Mouse (Mus musculus) liver, adult (tissue): ENCODE data around the gene St6galnac3.

ENCODE experiments used
- GATA4 ChIP-seq: IDR thresholded peaks from 2 replicates; pipeline ENCODE4 v1.6.1; 2014; ENCODE audit warnings: mild to moderate bottlenecking, low read length; ENCODE audit not compliant: insufficient replicate concordance

Gene St6galnac3

GRCm38 (mm10) chr3:153397726-153398125 lies 327.2 kb downstream of the St6galnac3 start:
- no peak for TF ChIP-seq GATA4

DNA sequence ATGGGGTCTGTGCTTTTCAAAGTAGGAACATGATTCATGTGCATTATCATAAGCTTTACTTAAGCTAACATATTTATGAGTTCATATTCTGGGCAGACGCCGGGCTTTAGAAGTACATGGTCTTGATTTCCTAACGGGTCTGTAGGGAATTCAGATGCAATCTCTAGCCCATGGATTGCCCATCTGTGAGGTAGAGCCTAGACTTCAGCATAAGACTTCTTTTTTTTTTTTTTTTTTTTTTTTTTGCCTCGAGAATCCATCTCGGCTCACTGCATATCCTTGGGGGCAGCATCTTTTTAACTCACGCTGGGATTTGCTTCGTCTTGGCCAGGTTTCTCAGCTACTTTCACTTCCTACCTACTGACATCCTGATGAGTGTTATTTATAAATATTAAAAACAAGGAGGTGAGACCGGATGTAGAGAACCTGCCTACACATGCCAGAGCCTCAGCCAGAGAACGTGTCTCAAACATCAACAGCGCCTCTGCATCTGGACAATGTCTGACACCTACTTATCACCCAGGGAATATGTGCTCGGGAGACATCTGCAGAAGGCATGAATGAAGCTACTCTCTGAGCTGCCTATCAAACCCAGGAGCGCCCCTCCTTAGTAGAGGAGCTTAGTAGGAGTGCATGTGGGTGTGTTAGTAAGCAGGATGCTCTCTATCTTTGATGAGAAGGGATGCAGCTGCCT lies 328.5 kb downstream of the St6galnac3 start:
- TF ChIP-seq GATA4: no peak

- no peak for TF ChIP-seq GATA4
Observed at GRCm38 (mm10) chr3:153395351-153395750, 329.6 kb downstream of the St6galnac3 start.

DNA sequence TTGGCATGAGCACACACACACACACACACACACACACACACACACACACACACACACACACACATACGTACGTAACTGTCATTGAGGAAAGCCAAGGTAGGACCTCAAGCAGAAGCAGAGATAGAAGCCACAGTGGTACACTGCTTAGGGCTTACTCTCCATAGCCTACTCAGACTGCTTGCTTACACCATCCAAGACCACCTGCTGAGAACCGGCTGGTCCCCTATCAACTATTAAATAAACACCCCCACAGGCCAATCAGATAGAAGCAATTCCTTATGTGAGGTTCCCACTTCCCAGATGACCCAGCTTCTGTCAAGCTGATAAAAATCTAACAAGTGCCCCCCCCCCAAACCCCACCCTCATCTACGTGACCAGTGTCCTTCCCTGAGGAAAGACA lies 330.2 kb downstream of the St6galnac3 start:
- no peak for TF ChIP-seq GATA4

DNA sequence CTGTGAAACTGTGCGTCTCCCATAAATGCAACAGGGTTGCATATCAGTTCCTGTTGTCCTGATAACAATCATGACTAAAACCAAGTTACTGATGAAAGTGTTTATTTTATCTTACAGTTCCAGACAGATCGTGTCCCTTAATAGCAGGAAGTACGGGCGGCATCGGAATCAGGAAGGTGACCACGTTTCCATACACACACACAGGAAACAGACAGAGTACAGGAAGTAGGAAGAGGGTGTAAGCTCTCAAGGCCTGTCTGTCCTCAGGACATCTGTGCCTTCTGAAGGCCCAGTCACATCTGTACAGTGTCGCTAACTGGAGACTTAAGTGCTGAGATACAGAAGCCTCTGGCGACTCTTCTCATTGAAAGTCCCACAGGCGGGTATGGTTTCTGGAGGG lies 330.8 kb downstream of the St6galnac3 start:
- TF ChIP-seq GATA4: no peak

- TF ChIP-seq GATA4: no peak
Observed at GRCm38 (mm10) chr3:153383656-153384055, 341.3 kb downstream of the St6galnac3 start.

DNA sequence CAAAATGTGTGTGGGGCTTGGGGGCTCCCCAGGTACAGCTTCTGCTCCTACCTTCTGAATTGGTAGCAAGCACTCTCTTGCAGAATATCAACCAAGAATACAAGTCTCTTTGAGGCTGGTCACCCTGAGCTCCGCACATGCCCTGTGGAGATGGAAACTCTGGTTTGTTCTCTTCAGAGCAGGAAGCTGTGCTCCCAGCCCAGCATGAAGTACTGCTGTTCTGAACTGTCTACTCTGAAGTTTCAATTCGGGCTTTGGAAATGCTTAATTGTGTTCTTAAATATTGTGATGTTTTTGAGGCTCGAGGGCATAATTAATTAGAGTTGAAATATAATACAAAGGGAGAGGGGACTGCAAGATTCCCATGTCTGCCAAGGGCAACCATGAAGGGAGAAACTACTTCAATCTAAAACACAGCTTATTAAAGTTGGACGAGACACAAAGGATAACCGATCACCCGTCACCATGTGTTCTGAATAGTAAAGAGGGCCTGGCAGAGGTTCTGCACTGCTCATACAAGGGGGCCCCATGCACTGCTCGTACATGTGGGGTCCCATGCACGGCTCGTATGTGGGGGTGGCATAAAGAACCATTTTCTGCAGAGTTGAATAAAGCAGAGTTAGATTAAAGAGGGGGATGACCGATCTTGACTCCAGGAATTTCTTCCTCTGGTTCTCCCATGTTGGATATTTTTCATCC lies 359.8 kb downstream of the St6galnac3 start:
- TF ChIP-seq GATA4: no peak

GRCm38 (mm10) chr3:153364366-153364765 lies 360.6 kb downstream of the St6galnac3 start:
- no peak for TF ChIP-seq GATA4

DNA sequence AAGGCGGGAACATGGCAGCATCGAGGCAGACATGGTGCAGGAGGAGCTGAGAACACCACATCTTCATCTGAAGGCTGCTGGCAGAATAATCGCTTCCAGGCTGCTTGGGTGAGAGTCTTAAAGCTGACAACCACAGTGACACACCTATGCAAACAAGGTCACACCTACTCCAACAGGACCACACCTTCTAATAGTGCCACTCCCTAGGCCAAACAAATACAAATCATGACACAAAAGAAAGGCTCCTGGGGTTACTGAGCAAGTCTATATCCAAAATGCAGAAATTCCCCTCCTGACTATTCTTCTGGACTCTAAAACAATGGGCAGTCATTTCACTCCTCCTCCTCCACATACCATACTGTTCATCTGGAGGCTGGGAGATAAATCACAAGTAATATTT lies 365.0 kb downstream of the St6galnac3 start:
- TF ChIP-seq GATA4: no peak

DNA sequence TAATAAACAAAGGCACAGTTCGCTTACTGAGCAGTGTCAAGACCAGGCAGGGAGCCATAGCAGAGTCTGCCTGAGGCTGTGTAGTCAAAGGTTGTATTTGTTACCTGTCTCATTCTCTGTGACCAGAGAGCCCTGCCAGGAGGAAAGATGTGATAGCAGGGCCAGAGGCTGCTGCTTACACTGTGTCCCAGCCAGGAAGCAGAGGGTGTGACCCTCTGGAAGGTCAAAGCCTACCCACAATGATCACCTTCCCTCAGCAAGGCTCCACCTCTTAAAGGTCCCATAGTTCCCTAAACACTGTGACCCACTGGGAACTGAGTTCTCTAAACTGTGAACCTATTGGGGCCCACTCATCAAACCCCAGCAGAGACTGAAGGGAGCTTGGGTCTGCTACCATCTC lies 368.9 kb downstream of the St6galnac3 start:
- TF ChIP-seq GATA4: no peak

- TF ChIP-seq GATA4: no peak
Observed at GRCm38 (mm10) chr3:153354988-153355297, 370.0 kb downstream of the St6galnac3 start.

DNA sequence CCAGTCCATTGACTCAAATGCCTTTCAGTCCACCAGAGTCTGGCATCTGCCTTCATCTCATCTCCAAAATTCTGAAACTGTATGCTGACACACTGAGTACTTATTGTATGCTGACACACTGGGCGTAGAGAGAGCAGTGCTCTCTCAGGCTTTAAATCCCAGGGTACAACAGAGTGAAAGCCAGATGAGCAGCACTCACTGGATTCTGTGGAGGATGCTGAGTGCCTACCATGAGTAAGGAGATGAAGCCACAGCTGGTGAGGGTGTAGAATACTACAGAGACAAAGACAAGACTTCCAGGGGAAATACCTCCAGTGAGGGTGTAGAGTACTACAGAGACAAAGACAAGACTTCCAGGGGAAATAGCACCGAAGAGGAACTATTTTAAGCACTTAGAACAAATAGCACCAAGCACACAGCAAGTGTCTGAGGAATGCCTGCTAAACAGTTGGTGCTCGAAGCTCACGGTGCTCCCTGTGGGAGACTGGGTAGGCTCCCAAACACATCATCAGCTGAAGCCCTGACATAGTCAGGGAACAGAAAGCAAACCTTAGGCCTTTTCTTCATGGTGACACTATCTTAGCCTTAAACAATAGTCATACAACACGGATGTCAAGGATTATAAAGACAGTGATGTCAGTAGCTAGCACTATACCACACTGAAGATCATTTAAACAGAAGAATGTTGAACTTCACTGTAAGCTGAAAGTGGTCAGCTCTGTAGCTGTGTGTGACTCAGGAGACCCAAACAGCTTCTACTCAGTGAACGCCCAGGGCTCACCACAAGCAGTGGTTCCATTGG lies 370.6 kb downstream of the St6galnac3 start:
- TF ChIP-seq GATA4: no peak

GRCm38 (mm10) chr3:153353313-153354103 lies 371.5 kb downstream of the St6galnac3 start:
- no peak for TF ChIP-seq GATA4

GRCm38 (mm10) chr3:153349981-153350380 lies 375.0 kb downstream of the St6galnac3 start:
- no peak for TF ChIP-seq GATA4

- TF ChIP-seq GATA4: no peak
Observed at GRCm38 (mm10) chr3:153348797-153349465, 376.0 kb downstream of the St6galnac3 start.

- no peak for TF ChIP-seq GATA4
Observed at GRCm38 (mm10) chr3:153344979-153345378, 380.0 kb downstream of the St6galnac3 start.
